Mouse (Mus musculus) left cerebral cortex, adult 11 months (tissue): ENCODE results near the gene Angptl8.
"Not testable (repeated sequence)": the region's sequence is repeated elsewhere in the genome, so short reads cannot be mapped to it uniquely, and the experiment has no call there.

Experiments
- DNase-seq: peaks from one replicate; pipeline ENCODE4 v3.0.0; 2022; ENCODE audit warnings: low spot score

Gene Angptl8

GRCm38 (mm10) chr9:21849691-21850677 lies 14.7 kb downstream of the Angptl8 start:
- no peak for DNase-seq

GRCm38 (mm10) chr9:21851084-21851483 lies 15.8 kb downstream of the Angptl8 start:
- DNase-seq = no peak

DNA sequence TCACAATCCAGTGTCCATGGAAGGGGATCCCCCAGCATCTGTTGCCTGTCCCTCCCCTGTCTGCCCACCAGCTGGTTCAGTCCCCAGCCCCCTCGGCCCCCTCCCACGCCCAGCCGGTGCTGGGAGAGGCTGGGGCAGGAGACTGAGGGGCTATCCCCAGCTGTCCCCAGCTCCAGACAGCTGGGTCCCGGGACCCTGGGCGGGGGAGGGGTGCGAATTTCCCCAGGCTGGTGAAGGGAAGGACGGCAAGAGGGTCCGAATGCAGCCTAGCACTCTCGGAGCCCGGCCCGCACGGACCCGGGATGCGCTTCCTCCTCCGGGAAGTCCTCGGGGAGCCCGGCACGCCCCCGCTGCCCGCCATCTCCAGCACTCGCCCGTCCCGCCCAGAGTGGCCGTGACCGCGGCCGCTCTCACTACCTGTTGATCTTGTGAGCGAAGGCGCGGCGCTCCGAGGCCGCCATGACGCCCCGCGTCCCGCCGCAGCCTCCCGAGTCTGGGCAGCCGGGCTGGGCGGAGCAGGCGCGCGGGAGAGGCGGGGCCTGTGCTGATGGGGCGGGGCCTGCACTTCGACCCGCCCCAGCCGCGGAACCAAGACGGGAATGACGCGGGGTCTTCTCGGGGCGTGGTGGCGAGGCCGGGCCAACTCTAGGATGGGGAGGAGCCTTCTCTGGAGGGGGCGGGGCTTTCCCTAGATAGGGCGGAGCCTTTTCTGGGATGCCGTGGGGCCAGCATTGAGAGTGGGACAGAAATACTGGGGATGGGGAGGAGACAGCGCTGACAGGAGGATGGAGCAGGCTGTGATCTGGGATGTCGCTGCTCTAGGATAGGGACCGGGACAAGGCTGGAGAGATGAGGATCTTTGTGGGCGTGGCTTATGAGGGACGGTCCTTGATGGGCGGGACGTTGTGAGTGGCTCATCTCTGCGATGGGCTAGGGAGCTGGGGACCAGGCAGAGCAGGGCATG lies 17.1 kb downstream of the Angptl8 start, which contains the start of gene Dock6:
Gene Dock6 (minus strand): TSS at position 508 of the 964 bp plus-strand sequence.
- peak; percentile 63 for DNase-seq

DNA sequence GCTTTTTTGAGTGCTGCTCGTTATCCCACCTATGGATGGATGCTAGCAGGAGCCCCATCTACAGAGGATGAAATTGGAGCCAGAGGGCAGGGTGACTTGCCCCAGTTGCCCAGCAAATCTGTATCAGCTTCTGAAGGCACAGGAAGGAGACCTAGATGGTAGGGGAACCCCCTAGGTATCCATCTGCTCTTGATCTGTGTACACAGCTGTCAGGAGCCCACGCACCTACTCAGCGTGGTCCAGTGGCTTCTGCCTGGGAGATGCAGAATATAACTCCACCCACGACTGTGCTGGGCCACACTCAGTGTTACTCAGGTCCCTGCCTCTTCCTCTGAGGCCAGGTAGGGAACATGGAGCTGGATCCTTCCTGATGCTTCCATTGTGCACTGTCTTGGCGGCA lies 18.7 kb downstream of the Angptl8 start:
- DNase-seq = no peak

DNA sequence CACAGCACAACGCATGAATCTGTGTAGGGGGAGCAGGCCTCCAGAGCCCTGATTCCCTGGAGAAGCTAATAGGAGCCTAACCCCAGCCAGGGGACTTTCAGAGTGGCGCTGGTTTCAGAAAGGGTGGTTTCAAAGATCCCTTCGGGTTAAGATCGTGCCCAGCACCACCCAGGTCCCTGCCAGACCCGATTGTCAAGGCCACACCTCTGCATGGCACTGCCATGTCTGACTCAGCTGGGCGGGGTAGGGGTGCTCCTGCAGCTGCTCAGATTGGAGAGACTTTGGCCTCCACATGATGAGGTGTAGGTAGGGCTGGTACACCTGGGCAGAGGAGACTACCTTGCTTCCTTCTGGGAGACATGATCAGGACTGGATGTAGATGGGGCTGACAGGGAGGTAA lies 19.6 kb downstream of the Angptl8 start:
- no peak for DNase-seq

DNA sequence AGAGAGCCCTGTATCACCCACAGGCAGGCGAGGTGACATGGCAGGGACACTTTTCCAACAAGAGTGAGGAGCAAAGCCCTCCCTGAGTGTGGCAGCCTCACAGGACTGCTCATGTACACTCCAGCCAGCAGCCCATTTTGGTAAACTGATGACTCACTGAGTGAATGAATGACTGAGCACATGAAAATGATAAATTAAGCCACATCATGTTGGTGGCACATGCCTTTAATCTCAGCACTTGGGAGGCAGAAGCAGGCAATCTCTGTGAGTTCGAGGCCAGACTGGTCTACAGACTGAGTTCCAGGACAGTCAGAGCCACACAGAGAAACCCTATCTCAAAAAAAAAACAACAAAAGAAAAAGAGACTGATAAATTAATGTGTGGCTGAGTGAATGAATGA lies 22.2 kb downstream of the Angptl8 start:
- no peak for DNase-seq

GRCm38 (mm10) chr9:21858084-21858483 lies 22.8 kb downstream of the Angptl8 start:
- DNase-seq = no peak

DNA sequence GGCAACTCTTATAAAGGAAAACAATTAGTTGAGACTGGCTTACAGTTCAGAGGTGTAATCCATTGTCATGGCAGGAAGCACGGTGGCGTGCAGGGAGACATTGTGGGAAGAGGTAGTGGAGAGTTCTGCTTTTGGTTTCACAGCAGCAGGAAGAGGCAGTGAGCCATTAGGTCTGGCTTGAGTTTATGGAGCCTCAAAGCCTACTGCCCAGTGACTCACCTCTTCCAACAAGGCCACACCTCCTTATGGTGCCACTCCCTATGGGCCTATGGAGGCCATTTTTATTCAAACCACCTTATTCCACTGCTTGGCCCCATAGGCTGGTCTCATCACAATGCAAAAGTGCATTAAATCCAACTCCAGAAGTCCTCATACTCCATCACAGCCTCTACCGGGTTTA lies 24.3 kb downstream of the Angptl8 start:
- DNase-seq = no peak

- DNase-seq = not testable (repeated sequence)
Measured at GRCm38 (mm10) chr9:21860349-21860748, 25.0 kb downstream of the Angptl8 start.

GRCm38 (mm10) chr9:21862181-21862580 lies 26.9 kb downstream of the Angptl8 start:
- no peak for DNase-seq

DNA sequence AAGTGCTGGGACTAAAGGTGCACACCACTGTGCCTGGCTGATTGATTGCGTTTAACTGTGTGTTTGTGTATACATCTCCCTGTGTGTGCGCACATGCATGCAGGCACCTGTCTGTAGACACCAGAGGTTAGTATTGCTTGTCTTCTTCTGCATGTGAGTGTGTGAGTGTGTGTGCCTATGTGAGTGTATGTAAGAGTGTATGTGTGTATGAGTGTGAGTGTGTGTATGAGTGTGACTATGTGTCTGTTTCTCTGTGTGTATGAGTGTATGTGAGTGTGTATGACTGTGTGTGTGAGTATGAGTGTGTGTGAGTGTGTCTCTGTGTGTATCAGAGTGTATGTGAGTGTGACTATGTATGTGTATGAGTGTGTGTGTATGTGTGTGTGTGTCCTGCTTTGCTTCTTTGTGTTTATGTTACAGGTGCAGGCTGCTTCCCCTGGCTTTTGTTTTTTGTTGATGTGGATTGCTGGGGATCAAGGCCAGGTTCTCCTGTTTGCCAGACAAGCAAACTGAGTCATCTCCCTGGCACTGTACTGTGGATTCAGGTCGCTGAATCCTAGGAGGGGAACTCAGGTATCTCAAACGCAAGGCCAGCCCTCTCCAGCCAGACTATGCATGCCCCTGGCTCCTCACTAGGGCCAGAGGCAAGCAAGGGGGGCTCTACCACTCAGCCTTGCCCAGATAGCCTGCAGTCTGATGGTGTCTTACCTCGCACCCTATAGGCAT lies 30.5 kb downstream of the Angptl8 start:
- no peak for DNase-seq

GRCm38 (mm10) chr9:21866641-21867040 lies 31.3 kb downstream of the Angptl8 start:
- DNase-seq = no peak

DNA sequence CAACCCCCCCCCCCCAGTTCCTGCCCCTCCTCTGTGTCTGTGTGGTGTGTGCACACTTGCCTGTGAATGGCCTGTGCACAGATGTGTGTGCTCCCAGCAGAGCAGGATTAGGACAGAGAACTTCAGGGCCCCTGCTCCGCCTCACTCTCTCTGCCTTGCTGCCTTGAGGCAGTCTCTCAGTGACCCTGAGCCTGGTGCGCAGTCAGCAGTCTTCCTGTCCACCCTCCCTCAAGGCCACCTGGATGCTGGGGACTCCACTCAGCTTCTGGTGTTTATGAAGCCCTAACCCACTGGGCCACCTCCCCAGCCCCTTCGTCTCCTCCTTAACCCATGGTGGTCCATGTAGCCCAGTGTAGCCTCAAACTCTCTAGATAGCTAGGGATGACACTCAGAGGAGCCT lies 32.4 kb downstream of the Angptl8 start:
- DNase-seq = no peak

- DNase-seq = not testable (repeated sequence)
Measured at GRCm38 (mm10) chr9:21869290-21869689, 34.0 kb downstream of the Angptl8 start.

DNA sequence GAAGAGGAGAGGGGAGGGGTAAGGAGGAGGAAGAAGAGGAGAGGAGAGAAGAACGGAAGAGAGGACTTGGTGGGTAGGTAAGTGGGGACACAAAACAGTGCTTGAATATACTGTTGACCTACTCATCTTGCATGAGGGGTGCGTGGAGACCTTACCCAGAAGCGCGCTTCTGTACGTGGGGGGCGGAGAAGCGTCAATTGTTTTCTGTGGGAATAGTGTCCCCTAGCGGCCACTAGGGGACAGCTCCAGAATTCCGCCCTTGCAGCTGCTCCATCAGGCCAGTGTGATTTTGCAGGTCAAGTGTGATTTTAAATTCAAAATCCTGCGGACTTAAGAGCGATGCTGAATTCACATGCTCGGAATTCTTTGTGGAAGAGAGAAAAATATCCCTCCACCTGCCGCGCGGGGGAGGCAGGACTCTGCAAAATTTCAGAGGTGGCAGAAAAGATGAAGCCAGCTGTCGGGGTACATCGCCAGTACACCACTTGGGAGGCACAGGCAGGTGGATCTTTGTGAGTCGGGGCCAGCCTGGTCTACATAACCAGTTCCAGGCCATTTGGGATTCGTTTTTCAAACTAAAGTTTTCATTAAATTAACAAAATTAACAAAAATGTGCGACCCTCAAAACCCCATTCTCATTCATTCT lies 35.7 kb downstream of the Angptl8 start:
- no peak for DNase-seq

DNA sequence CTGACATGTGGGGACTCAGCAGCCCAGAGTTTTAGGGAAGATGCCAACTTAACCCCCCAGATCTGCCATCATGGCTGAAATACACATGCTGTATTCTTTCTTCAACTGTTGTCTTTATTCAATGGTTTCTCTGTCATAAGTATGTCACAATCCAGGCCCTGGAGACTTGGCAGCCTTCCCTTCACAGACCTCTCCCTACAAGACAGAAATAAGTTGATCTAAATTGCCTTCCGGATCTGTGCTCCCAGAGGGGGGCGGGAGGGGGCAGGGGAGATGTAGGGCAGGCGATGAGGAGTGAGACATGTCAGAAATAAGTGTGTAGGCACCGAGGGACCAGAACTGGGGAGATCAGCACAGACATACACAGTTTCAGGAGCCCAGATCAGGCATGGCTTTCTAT lies 36.9 kb downstream of the Angptl8 start:
- no peak for DNase-seq

DNA sequence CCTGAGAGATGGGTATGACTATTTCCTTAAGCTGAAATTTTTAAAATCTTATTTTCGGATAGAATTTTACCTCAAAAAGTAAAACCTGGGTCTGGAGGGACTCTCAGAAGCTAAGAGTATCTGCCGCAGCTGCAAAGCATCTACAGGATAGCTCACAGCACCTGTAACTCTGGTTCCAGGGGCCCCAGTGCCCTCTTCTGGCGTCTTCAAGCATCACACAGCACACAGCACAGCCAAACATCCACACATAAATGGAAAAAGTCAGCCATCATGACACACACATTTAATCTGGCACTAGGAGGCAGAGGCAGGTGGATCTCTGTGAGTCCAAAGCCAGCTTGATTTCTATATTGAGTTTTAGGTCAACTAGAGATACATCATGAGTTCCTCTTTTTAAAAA lies 41.3 kb downstream of the Angptl8 start:
- no peak for DNase-seq
